Comparison of ENCODE assay signal across 14 mouse cellular contexts in the genomic region with DNA sequence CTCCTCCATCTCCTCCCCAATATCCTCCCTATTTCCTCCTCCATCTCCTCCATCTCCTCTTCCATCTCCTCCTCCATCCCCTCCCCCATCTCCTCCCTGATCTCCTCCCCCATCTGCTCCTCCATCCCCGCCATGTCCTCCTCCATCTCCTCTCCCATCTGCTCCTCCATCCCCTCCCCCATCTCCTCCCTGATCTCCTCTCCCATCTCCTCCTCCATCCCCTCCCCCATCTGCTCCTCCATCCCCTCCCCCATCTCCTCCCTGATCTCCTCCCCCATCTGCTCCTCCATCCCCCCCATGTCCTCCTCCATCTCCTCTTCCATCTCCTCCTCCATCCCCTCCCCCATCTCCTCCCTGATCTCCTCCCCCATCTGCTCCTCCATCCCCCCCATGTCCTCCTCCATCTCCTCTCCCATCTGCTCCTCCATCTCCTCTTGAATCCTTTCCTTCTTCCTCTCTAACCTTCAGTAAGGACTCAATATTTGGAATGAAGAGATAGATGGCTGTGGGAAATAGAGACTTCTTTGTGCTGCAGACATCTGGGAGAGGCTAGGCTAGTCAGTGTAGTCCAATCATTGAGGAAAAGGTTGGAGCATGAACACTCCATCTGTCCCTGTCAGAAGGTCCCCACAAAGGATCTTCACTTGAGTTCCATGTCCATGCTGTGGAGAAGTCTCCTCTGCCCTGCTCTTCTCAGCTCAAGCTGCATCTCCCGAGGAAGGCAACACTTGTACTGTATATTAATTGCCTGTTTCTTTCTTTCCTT. TPM values are rescaled to one million over a fixed set of nuclear protein-coding genes. Genes with fewer than 3 reads are reported as not detected.
"Had no signal": no experiment of that assay in that cellular context is flagged by ENCODE, and none has a peak within 500 bp of the region (broad histone marks: within the 10 kb centered on the region; RNA-seq: fewer than 3 reads in every experiment).

No protein-coding gene starts in this region.

RNA-seq across cellular contexts. Expression of a gene that starts 10.4 kb away (rescaled TPM):
- total RNA-seq: layer of hippocampus, adult 8-10 months; layer of hippocampus, postnatal 14 days; left cerebral cortex, adult 18-20 months; left cerebral cortex, postnatal 14 days; megakaryocyte progenitor cell, adult 5-6 weeks; monocyte, adult 5-6 weeks had no signal
- polyA plus RNA-seq: kidney, embryonic 14.5 days; limb, embryonic 10.5 days; limb, embryonic 14.5 days; liver, embryonic 11.5 days; liver, embryonic 15.5 days; lung, postnatal 0 days; neural tube, embryonic 12.5 days; stomach, postnatal 0 days had no signal
